Mouse (Mus musculus) liver, embryonic 14.5 days (tissue): Measurements from ENCODE around the gene Fbxw11.

ENCODE experiments used
- CTCF ChIP-seq: IDR thresholded peaks from 2 replicates; pipeline ENCODE4 v1.5.1; 2016; ENCODE audit warnings: antibody characterized with exemption, low read depth, control low read depth
- EP300 ChIP-seq: IDR thresholded peaks from 2 replicates; pipeline ENCODE4 v1.6.1; 2016; ENCODE audit warnings: antibody characterized with exemption, low read depth

- TF ChIP-seq CTCF (no peak), EP300 (no peak)
Measured at GRCm38 (mm10) chr11:32677811-32678210, 35.3 kb downstream of the Fbxw11 start.
